ENCODE assay signal across 18 mouse cellular contexts in genomic region chr16:41551164-41551563, GRCm38 (mm10).
DNase-seq lines count a peak whose midpoint lies in the region; ATAC-seq lines count a peak whose summit lies in the region.
"Had no signal": no experiment of that assay in that cellular context is flagged by ENCODE, and none has a peak within 500 bp of the region (broad histone marks: within the 10 kb centered on the region; RNA-seq: fewer than 3 reads in every experiment).

No protein-coding gene starts in this region.

- H3K27ac ChIP-seq in hindbrain, embryonic 10.5 days, result peak overlapping the region; percentile 80
- no peak overlapping the region for H3K27ac ChIP-seq in hindbrain, embryonic 11.5 days (ENCODE audit: low read depth, low read length)
- peak overlapping the region; percentile 89 for H3K27ac ChIP-seq in forebrain, embryonic 12.5 days
- H3K27ac ChIP-seq in hindbrain, embryonic 15.5 days (replicated peaks), result peak overlapping the region; percentile 82
- H3K27ac ChIP-seq in neural tube, embryonic 15.5 days (replicated peaks), result peak overlapping the region; percentile 77
- no peak overlapping the region for H3K27ac ChIP-seq in liver, embryonic 11.5 days (ENCODE audit: low read depth, low read length)
- H3K27ac ChIP-seq: heart, embryonic 13.5 days; limb, embryonic 15.5 days had no signal

- ATAC-seq in hindbrain, embryonic 11.5 days (ENCODE audit: low FRiP score), result no peak
- ATAC-seq in forebrain, embryonic 12.5 days (ENCODE audit: low FRiP score), result peak; percentile 45; the same call in 1 of the 2 replicates
- no peak for ATAC-seq in hindbrain, embryonic 15.5 days (ENCODE audit: low FRiP score, low read depth)
- ATAC-seq in neural tube, embryonic 15.5 days (ENCODE audit: low FRiP score), result no peak
- ATAC-seq in liver, embryonic 11.5 days (replicated peaks; ENCODE audit: low FRiP score), result no peak
- ATAC-seq: liver, postnatal 0 days had no signal

- no peak overlapping the region for H3K4me3 ChIP-seq in hindbrain, embryonic 10.5 days
- H3K4me3 ChIP-seq in hindbrain, embryonic 11.5 days (ENCODE audit: low read depth, low read length), result no peak overlapping the region
- no peak overlapping the region for H3K4me3 ChIP-seq in forebrain, embryonic 12.5 days (replicated peaks)
- H3K4me3 ChIP-seq in hindbrain, embryonic 15.5 days, result no peak overlapping the region
- H3K4me3 ChIP-seq in neural tube, embryonic 15.5 days (replicated peaks), result no peak overlapping the region
- H3K4me3 ChIP-seq in liver, embryonic 11.5 days (ENCODE audit: low read depth, low read length), result no peak overlapping the region
- H3K4me3 ChIP-seq: heart, embryonic 13.5 days; limb, embryonic 15.5 days had no signal

- no peak overlapping the region for H3K9ac ChIP-seq in hindbrain, embryonic 11.5 days (ENCODE audit: low read depth, low read length)
- no peak overlapping the region for H3K9ac ChIP-seq in forebrain, embryonic 12.5 days
- H3K9ac ChIP-seq in hindbrain, embryonic 15.5 days, result no peak overlapping the region
- H3K9ac ChIP-seq in neural tube, embryonic 15.5 days (replicated peaks), result no peak overlapping the region
- no peak overlapping the region for H3K9ac ChIP-seq in liver, embryonic 11.5 days (ENCODE audit: low read depth, low read length)
- H3K9ac ChIP-seq: heart, embryonic 13.5 days; limb, embryonic 15.5 days; liver, postnatal 0 days had no signal

- 81% methylated on average over 3 of the region's 3 CpGs for WGBS in hindbrain, embryonic 10.5 days
- 72% methylated on average over 3 of the region's 3 CpGs for WGBS in hindbrain, embryonic 11.5 days
- 23% methylated on average over 3 of the region's 3 CpGs for WGBS in forebrain, embryonic 12.5 days
- WGBS in hindbrain, embryonic 15.5 days, result 75% methylated on average over 3 of the region's 3 CpGs
- 32% methylated on average over 3 of the region's 3 CpGs for WGBS in neural tube, embryonic 15.5 days
- 80% methylated on average over 3 of the region's 3 CpGs for WGBS in liver, embryonic 11.5 days

- no peaks in the 10 kb centered on the region for H3K36me3 ChIP-seq in hindbrain, embryonic 10.5 days
- H3K36me3 ChIP-seq in hindbrain, embryonic 11.5 days (ENCODE audit: control insufficient read depth, insufficient read depth, low read length), result no peaks in the 10 kb centered on the region
- no peaks in the 10 kb centered on the region for H3K36me3 ChIP-seq in forebrain, embryonic 12.5 days (replicated peaks)
- no peaks in the 10 kb centered on the region for H3K36me3 ChIP-seq in hindbrain, embryonic 15.5 days
- H3K36me3 ChIP-seq in neural tube, embryonic 15.5 days, result no peaks in the 10 kb centered on the region
- H3K36me3 ChIP-seq in liver, embryonic 11.5 days (ENCODE audit: control insufficient read depth, insufficient read depth, low read length), result no peaks in the 10 kb centered on the region
- H3K36me3 ChIP-seq: heart, embryonic 13.5 days; limb, embryonic 15.5 days had no signal

- peaks cover 18% of the 10 kb centered on the region for H3K4me1 ChIP-seq in hindbrain, embryonic 10.5 days (replicated peaks)
- H3K4me1 ChIP-seq in hindbrain, embryonic 11.5 days (replicated peaks; ENCODE audit: control insufficient read depth, insufficient read depth, low read length), result 0 out of 2 replicates have a peak, but pooled peaks cover 4% of the 10 kb centered on the region
- H3K4me1 ChIP-seq in forebrain, embryonic 12.5 days, result peaks cover 17% of the 10 kb centered on the region
- peaks cover 20% of the 10 kb centered on the region for H3K4me1 ChIP-seq in hindbrain, embryonic 15.5 days (replicated peaks)
- H3K4me1 ChIP-seq in neural tube, embryonic 15.5 days, result peaks cover 16% of the 10 kb centered on the region
- no peaks in the 10 kb centered on the region for H3K4me1 ChIP-seq in liver, embryonic 11.5 days (replicated peaks; ENCODE audit: control insufficient read depth, insufficient read depth, low read length)
- H3K4me1 ChIP-seq: heart, embryonic 13.5 days had no signal

- no peak for DNase-seq in hindbrain, embryonic 10.5 days (ENCODE audit: low spot score)
- no peak for DNase-seq in hindbrain, embryonic 11.5 days (ENCODE audit: low spot score)
- no peak for DNase-seq in liver, embryonic 11.5 days (ENCODE audit: low spot score)
- DNase-seq in cerebellum, adult 18-20 months, result no peak
- DNase-seq in cerebellum, postnatal 25 days, result no peak
- DNase-seq: adrenal gland, postnatal 10 days; cerebellum, adult 8-10 months; kidney, adult 11 months; kidney, postnatal 25 days; liver, postnatal 0 days; lung, postnatal 36 days; thymus, postnatal 14 days had no signal

- H3K9me3 ChIP-seq in hindbrain, embryonic 10.5 days, result no peaks in the 10 kb centered on the region
- H3K9me3 ChIP-seq in hindbrain, embryonic 11.5 days (ENCODE audit: control insufficient read depth, low read length), result no peaks in the 10 kb centered on the region
- no peaks in the 10 kb centered on the region for H3K9me3 ChIP-seq in forebrain, embryonic 12.5 days
- H3K9me3 ChIP-seq in hindbrain, embryonic 15.5 days, result no peaks in the 10 kb centered on the region
- no peaks in the 10 kb centered on the region for H3K9me3 ChIP-seq in neural tube, embryonic 15.5 days (replicated peaks)
- H3K9me3 ChIP-seq in liver, embryonic 11.5 days (ENCODE audit: control insufficient read depth, low read length), result no peaks in the 10 kb centered on the region
- H3K9me3 ChIP-seq: heart, embryonic 13.5 days; limb, embryonic 15.5 days had no signal

- no peaks in the 10 kb centered on the region for H3K27me3 ChIP-seq in hindbrain, embryonic 10.5 days (ENCODE audit: insufficient read depth, poor library complexity, severe bottlenecking)
- no peaks in the 10 kb centered on the region for H3K27me3 ChIP-seq in hindbrain, embryonic 11.5 days (ENCODE audit: control insufficient read depth, insufficient read depth, low read length)
- H3K27me3 ChIP-seq in forebrain, embryonic 12.5 days, result no peaks in the 10 kb centered on the region
- no peaks in the 10 kb centered on the region for H3K27me3 ChIP-seq in hindbrain, embryonic 15.5 days
- no peaks in the 10 kb centered on the region for H3K27me3 ChIP-seq in neural tube, embryonic 15.5 days (replicated peaks)
- H3K27me3 ChIP-seq in liver, embryonic 11.5 days (replicated peaks; ENCODE audit: control insufficient read depth, insufficient read depth, low read length), result no peaks in the 10 kb centered on the region
- H3K27me3 ChIP-seq: CH12.LX; heart, embryonic 13.5 days; limb, embryonic 15.5 days had no signal

- no peak overlapping the region for H3K4me2 ChIP-seq in hindbrain, embryonic 11.5 days (replicated peaks; ENCODE audit: low read depth, low read length)
- no peak overlapping the region for H3K4me2 ChIP-seq in forebrain, embryonic 12.5 days
- no peak overlapping the region for H3K4me2 ChIP-seq in hindbrain, embryonic 15.5 days
- H3K4me2 ChIP-seq in neural tube, embryonic 15.5 days, result no peak overlapping the region
- no peak overlapping the region for H3K4me2 ChIP-seq in liver, embryonic 11.5 days
- H3K4me2 ChIP-seq: heart, embryonic 13.5 days; limb, embryonic 15.5 days had no signal

Comparison
In these comparisons a context has a peak if more than half of its experiments do, and no peak if none do; other contexts are left out.
1. H3K27ac ChIP-seq: peak in hindbrain, embryonic 10.5 days (single experiment), forebrain, embryonic 12.5 days (single experiment), hindbrain, embryonic 15.5 days (single experiment) and neural tube, embryonic 15.5 days (single experiment); none in hindbrain, embryonic 11.5 days (single experiment) and liver, embryonic 11.5 days (single experiment).